Mouse (Mus musculus): Measurements from ENCODE around the gene Rab5if. TPM values are rescaled to one million over a fixed set of nuclear protein-coding genes. Genes with fewer than 3 reads are reported as not detected.

Gene Rab5if
- polyA plus RNA-seq, 1 experiment from 2014 or later, result 276 TPM

DNA sequence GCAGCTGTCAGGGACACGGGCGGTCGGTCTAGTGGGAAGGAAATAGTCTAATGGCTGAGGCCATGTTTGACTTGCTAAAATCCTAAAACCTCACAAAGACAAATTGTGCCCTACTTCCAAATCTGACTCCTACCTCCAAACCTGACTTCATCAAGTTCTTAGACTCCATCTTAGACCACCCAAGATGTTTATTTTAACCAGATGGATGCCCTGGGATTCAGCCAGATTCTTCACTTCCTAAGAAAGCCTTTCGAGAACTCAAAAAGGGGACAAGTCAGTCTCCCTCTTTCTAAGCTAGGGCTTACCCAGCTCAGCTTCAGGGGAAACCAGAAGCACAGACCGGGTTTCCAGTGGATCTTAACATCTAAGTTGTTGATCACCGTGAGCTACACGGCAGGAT, 4.3 kb upstream of the Rab5if start:
- Histone ChIP-seq H3K4me3 (ENCODE audit: low read depth, low read length) (no peak overlapping the region), H3K4me2 (ENCODE audit: low read length) (no peak overlapping the region), H3K27ac (ENCODE audit: low read depth) (peak overlapping the region; percentile 71), H3K9ac (ENCODE audit: low read length) (no peak overlapping the region), H3K4me1 (replicated peaks; ENCODE audit: control insufficient read depth, insufficient read depth, low read length) (peaks cover 24% of the 10 kb centered on the region), H3K27me3 (replicated peaks; ENCODE audit: control insufficient read depth, insufficient read depth, low read length) (no peaks in the 10 kb centered on the region), H3K9me3 (ENCODE audit: control insufficient read depth, low read length) (no peaks in the 10 kb centered on the region), H3K36me3 (ENCODE audit: control insufficient read depth, insufficient read depth, low read length) (peaks cover 25% of the 10 kb centered on the region)
- DNase-seq (ENCODE audit: low spot score) (no peak), ATAC-seq (replicated peaks; ENCODE audit: low FRiP score, low TSS enrichment, low read depth) (no peak)
- 41% methylated on average over 7 of the region's 7 CpGs for WGBS

DNA sequence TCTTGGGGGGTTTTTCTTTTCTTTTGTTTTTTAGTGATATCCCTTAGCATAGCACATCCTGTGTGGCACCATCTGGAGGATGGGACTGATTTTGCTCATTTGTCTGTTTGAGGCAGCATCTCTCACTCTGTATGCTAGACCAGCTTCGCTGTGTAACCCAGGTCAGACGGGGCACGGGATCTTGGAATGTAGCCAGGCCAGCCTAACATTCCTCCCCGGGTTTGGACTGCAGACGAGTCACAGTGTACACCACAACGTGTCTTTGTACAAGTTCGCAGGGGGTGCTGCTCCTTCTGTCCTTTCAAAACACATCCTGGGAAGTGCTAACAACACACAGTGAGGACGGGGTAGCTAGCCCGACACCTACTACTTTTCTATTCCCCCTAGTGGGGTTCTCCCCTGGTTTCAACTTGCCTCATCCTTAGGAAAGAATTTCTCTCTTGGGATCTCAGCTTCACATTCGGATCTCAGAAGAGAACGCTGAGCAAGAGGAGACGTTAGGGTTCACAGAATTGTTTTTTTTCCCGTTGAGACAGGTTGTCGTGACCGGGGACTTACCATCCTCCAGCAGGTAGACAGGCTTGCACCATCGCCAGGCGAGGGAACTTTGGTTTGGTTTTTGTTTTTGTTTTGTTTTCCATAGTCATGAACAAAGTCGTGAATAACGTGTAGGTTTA, 749 bp upstream of the Rab5if start:
- Histone ChIP-seq H3K36me3 (ENCODE audit: control insufficient read depth, insufficient read depth, low read length) (peaks cover 31% of the 10 kb centered on the region), H3K9ac (ENCODE audit: low read length) (peak overlapping the region; percentile 96), H3K27ac (ENCODE audit: low read depth) (peak overlapping the region; percentile 95), H3K4me2 (ENCODE audit: low read length) (peak overlapping the region; percentile 76), H3K9me3 (ENCODE audit: control insufficient read depth, low read length) (no peaks in the 10 kb centered on the region), H3K4me3 (ENCODE audit: low read depth, low read length) (peak overlapping the region; percentile 99), H3K4me1 (replicated peaks; ENCODE audit: control insufficient read depth, insufficient read depth, low read length) (peaks cover 33% of the 10 kb centered on the region), H3K27me3 (replicated peaks; ENCODE audit: control insufficient read depth, insufficient read depth, low read length) (no peaks in the 10 kb centered on the region)
- under 1% methylated on average over 19 of the region's 19 CpGs for whole genome bisulfite sequencing
- DNase-seq (ENCODE audit: low spot score) (peak; percentile 80), ATAC-seq (replicated peaks; ENCODE audit: low FRiP score, low TSS enrichment, low read depth) (no peak; the same call in 1 of the 2 replicates)

DNA sequence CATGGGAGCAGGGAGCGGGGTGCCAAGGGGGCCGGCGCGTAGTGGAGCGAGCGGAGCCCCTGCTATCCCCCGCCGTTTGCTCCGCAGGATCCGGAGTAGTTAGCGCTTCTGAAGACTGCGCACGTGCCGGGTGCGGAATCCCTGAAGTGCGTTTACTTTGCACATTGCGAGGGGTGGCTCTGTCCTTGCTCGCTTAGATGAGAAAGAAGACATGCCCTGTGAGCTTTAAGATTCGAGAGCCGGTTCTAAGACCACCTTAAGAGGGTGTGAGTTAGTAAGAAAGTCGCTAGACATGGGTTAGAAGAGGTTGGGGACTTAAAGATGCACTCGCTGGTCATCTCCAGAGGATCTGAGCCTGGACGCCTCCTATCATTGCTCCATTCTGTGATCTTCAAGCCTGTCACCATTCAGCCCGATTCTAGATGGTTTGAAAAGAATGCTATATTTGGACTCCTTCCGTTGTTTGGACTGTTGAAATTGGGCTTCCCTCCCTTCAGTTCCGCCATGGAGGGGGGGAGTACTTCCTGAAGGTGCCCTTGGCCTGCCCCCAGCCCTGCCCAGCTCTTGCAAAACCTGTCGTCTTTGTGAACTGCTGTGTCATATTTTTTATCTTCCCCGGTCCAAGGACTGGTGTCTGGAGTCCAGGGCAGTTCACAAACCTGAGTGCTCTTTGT, 696 bp downstream of the Rab5if start:
- Histone ChIP-seq H3K27ac (ENCODE audit: low read depth) (peak overlapping the region; percentile 95), H3K36me3 (ENCODE audit: control insufficient read depth, insufficient read depth, low read length) (peaks cover 34% of the 10 kb centered on the region), H3K4me1 (replicated peaks; ENCODE audit: control insufficient read depth, insufficient read depth, low read length) (peaks cover 23% of the 10 kb centered on the region), H3K4me2 (ENCODE audit: low read length) (peak overlapping the region; percentile 76), H3K4me3 (ENCODE audit: low read depth, low read length) (peak overlapping the region; percentile 99), H3K27me3 (replicated peaks; ENCODE audit: control insufficient read depth, insufficient read depth, low read length) (no peaks in the 10 kb centered on the region), H3K9ac (ENCODE audit: low read length) (peak overlapping the region; percentile 96), H3K9me3 (ENCODE audit: control insufficient read depth, low read length) (no peaks in the 10 kb centered on the region)
- no peak; the same call in 1 of the 2 replicates for ATAC-seq (replicated peaks; ENCODE audit: low FRiP score, low TSS enrichment, low read depth)
- 1% methylated on average over 28 of the region's 28 CpGs for WGBS
- no peak for DNase-seq (ENCODE audit: low spot score)

DNA sequence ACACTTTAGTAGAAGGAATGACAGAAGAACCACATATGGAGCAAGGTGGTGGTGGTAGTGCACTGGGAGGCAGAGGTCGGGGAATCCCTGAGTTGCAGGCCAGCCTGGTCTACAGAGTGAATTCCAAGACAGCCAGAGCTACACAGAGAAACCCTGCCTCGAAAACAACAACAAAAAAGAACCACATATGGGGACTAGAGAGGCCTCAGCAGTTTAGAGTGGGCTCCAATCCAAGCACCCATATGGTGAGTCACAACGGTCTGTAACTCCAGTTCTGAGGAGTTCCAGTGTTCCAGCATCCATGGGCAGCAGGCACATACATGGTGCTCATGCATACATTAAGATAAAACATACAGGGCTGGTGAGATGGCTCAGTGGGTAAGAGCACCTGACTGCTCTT, 1.6 kb downstream of the Rab5if start:
- Histone ChIP-seq H3K4me3 (ENCODE audit: low read depth, low read length) (peak overlapping the region; percentile 99), H3K4me2 (ENCODE audit: low read length) (peak overlapping the region; percentile 76), H3K9ac (ENCODE audit: low read length) (peak overlapping the region; percentile 96), H3K27ac (ENCODE audit: low read depth) (no peak overlapping the region), H3K9me3 (ENCODE audit: control insufficient read depth, low read length) (no peaks in the 10 kb centered on the region), H3K4me1 (replicated peaks; ENCODE audit: control insufficient read depth, insufficient read depth, low read length) (peaks cover 18% of the 10 kb centered on the region), H3K27me3 (replicated peaks; ENCODE audit: control insufficient read depth, insufficient read depth, low read length) (no peaks in the 10 kb centered on the region), H3K36me3 (ENCODE audit: control insufficient read depth, insufficient read depth, low read length) (peaks cover 42% of the 10 kb centered on the region)
- ATAC-seq (replicated peaks; ENCODE audit: low FRiP score, low TSS enrichment, low read depth), result no peak
- 80% methylated on average over 3 of the region's 3 CpGs for WGBS
- DNase-seq (ENCODE audit: low spot score), result no peak

DNA sequence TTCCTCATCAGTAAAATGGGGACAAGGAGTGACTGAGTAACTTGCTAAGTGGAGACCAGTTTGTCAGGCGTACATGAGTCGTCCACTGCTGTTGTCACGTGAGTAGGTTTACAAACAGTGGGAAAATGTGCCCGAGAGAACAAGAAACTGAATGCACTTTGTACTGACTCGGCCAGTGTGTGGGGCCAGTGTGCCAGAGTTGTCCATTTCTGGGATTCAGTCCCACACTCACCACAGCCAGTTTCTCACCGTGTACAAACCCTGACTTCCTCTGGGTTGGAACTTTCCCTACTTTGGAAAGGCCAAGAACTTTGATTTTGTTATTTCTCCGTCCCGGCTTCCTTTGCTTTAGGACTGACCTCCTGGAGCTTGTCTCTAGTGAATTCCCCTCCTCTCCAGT, 6.1 kb downstream of the Rab5if start:
- H3K36me3 ChIP-seq (ENCODE audit: control insufficient read depth, insufficient read depth, low read length), result peaks cover 82% of the 10 kb centered on the region
- H3K9me3 ChIP-seq (ENCODE audit: control insufficient read depth, low read length), result no peaks in the 10 kb centered on the region
- no peak overlapping the region for H3K9ac ChIP-seq (ENCODE audit: low read length)
- peaks cover 14% of the 10 kb centered on the region for H3K4me1 ChIP-seq (replicated peaks; ENCODE audit: control insufficient read depth, insufficient read depth, low read length)
- no peaks in the 10 kb centered on the region for H3K27me3 ChIP-seq (replicated peaks; ENCODE audit: control insufficient read depth, insufficient read depth, low read length)
- no peak overlapping the region for H3K4me3 ChIP-seq (ENCODE audit: low read depth, low read length)
- WGBS, result 79% methylated on average over 8 of the region's 8 CpGs
- no peak overlapping the region for H3K27ac ChIP-seq (ENCODE audit: low read depth)
- ATAC-seq (replicated peaks; ENCODE audit: low FRiP score, low TSS enrichment, low read depth) (no peak), DNase-seq (ENCODE audit: low spot score) (no peak)
- no peak overlapping the region for H3K4me2 ChIP-seq (ENCODE audit: low read length)

DNA sequence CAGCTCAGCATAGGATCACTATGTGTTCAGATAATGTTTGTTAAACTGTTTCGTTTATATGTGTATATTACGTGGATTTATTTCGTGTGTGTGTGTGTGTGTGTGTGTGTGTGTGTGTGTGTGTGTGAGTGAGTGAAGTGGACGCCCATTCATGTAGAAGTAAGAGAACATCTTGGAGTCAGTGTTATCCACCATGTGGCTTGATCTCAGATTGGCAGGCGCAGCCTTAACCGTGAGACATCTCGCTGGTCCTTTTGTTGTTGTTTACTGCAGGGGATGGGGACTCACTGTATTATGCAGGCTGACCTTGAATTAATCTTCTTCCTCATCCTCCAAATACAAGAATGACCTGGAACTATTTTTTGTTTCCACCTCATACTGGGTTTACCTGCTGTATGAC, 6.6 kb downstream of the Rab5if start:
- Histone ChIP-seq H3K36me3 (ENCODE audit: control insufficient read depth, insufficient read depth, low read length) (peaks cover 88% of the 10 kb centered on the region), H3K4me3 (ENCODE audit: low read depth, low read length) (no peak overlapping the region), H3K27me3 (replicated peaks; ENCODE audit: control insufficient read depth, insufficient read depth, low read length) (no peaks in the 10 kb centered on the region), H3K4me1 (replicated peaks; ENCODE audit: control insufficient read depth, insufficient read depth, low read length) (peaks cover 8% of the 10 kb centered on the region; the same call in 1 of the 2 replicates), H3K9me3 (ENCODE audit: control insufficient read depth, low read length) (no peaks in the 10 kb centered on the region), H3K9ac (ENCODE audit: low read length) (no peak overlapping the region), H3K27ac (ENCODE audit: low read depth) (no peak overlapping the region), H3K4me2 (ENCODE audit: low read length) (no peak overlapping the region)
- 90% methylated on average over 7 of the region's 7 CpGs for WGBS
- no peak for DNase-seq (ENCODE audit: low spot score)
- ATAC-seq (replicated peaks; ENCODE audit: low FRiP score, low TSS enrichment, low read depth), result no peak

DNA sequence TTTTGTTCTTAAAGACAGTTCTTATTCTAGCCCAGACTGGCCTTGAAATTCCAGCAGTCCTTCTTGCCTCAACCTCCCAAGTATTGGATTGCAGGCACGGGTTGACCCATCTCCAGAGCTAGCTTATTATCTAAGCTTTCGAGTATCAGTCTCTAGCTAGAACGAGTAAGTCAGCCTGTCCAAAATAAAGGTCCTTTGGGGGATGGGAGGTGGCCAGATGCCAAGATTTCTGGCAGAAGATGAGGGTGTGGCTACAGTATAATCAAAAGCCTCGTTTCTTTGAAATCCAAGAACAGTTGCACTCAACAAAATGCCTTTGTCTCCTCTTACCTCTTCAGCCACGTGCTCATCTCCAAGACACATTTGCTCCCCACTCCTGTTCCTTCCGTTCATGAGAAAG, 7.6 kb downstream of the Rab5if start:
- no peak overlapping the region for H3K4me3 ChIP-seq (ENCODE audit: low read depth, low read length)
- 50% methylated on average over 6 of the region's 6 CpGs for WGBS
- no peak; the same call in 1 of the 2 replicates for ATAC-seq (replicated peaks; ENCODE audit: low FRiP score, low TSS enrichment, low read depth)
- no peaks in the 10 kb centered on the region for H3K9me3 ChIP-seq (ENCODE audit: control insufficient read depth, low read length)
- peaks cover 90% of the 10 kb centered on the region for H3K36me3 ChIP-seq (ENCODE audit: control insufficient read depth, insufficient read depth, low read length)
- no peak overlapping the region for H3K9ac ChIP-seq (ENCODE audit: low read length)
- H3K4me1 ChIP-seq (replicated peaks; ENCODE audit: control insufficient read depth, insufficient read depth, low read length), result peaks cover 8% of the 10 kb centered on the region; the same call in 1 of the 2 replicates
- DNase-seq (ENCODE audit: low spot score), result no peak
- H3K4me2 ChIP-seq (ENCODE audit: low read length), result no peak overlapping the region; the same call in 1 of the 2 replicates
- peak overlapping the region; percentile 38; the same call in 1 of the 2 replicates for H3K27ac ChIP-seq (ENCODE audit: low read depth)
- H3K27me3 ChIP-seq (replicated peaks; ENCODE audit: control insufficient read depth, insufficient read depth, low read length), result no peaks in the 10 kb centered on the region

DNA sequence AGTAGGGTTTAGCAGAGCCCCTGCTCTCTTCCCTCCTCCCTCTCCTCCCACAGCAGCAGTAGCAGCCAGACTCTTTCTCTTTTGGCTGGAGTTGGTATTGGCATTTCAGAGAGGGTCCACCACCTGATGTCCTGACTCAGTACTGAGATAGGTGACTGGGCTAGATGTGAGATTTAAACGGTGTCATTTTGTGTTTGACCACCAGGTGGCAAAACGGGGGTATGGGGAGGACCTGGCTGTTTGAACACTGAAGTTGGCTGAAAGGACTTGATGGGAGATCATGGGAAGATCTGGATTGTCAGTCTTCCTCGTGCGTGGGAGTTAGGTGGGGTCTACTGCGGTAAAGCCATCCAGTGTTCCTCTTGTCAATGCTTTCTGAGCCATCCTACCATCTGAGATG, 10.7 kb downstream of the Rab5if start:
- Histone ChIP-seq H3K4me3 (ENCODE audit: low read depth, low read length) (no peak overlapping the region), H3K27ac (ENCODE audit: low read depth) (no peak overlapping the region), H3K27me3 (replicated peaks; ENCODE audit: control insufficient read depth, insufficient read depth, low read length) (no peaks in the 10 kb centered on the region), H3K4me1 (replicated peaks; ENCODE audit: control insufficient read depth, insufficient read depth, low read length) (peaks cover 8% of the 10 kb centered on the region; the same call in 1 of the 2 replicates), H3K9me3 (ENCODE audit: control insufficient read depth, low read length) (no peaks in the 10 kb centered on the region), H3K4me2 (ENCODE audit: low read length) (no peak overlapping the region), H3K36me3 (ENCODE audit: control insufficient read depth, insufficient read depth, low read length) (peaks cover 62% of the 10 kb centered on the region), H3K9ac (ENCODE audit: low read length) (no peak overlapping the region)
- ATAC-seq (replicated peaks; ENCODE audit: low FRiP score, low TSS enrichment, low read depth) (0 out of 2 replicates have a peak, but pooled peaks have one; percentile 41), DNase-seq (ENCODE audit: low spot score) (peak; percentile 85)
- WGBS, result 33% methylated on average over 5 of the region's 5 CpGs
